Mouse (Mus musculus) olfactory bulb, adult 2 months (tissue): ENCODE data around the gene Etl4. TPM values are rescaled to one million over a fixed set of nuclear protein-coding genes. Genes with fewer than 3 reads are reported as not detected.
A peak's percentile ranks its signal among the peaks of the same experiment; 100 is the strongest.

Source experiments
- H3K27ac ChIP-seq: fragments of 200-500 bp; 2 replicates; pipeline ENCODE4 v1.5.1; 2012; ENCODE audit warnings: low read depth, low read length; ENCODE audit not compliant: insufficient read depth
- H3K4me1 ChIP-seq: fragments of 200-500 bp; 2 replicates; pipeline ENCODE4 v1.6.1; 2012; ENCODE audit warnings: low read length; ENCODE audit not compliant: control insufficient read depth, insufficient read depth
- H3K4me3 ChIP-seq: fragments of 200-500 bp; 2 replicates; pipeline ENCODE4 v1.5.1; 2012; ENCODE audit warnings: mild to moderate bottlenecking, low read depth, low read length, moderate library complexity; ENCODE audit not compliant: insufficient read depth
- CTCF ChIP-seq: fragments of 200-500 bp; IDR thresholded peaks from 2 replicates; pipeline ENCODE4 v1.5.1; 2012; ENCODE audit warnings: low read depth, mild to moderate bottlenecking, low read length, moderate library complexity; ENCODE audit not compliant: insufficient read depth
- POLR2A ChIP-seq: fragments of 200-500 bp; IDR thresholded peaks from 2 replicates; pipeline ENCODE4 v1.6.1; 2012; ENCODE audit warnings: mild to moderate bottlenecking, low read depth, low read length, moderate library complexity; ENCODE audit not compliant: insufficient read depth
- WGBS: fragments of 180-500 bp; shearing (Covaris S2); methylation state at CpG from one replicate; pipeline ENCODE4 v1.1.7; 2018; 5-methylcytosine and 5-hydroxymethylcytosine counted together
- polyA plus RNA-seq: library from polyadenylated mRNA; stranded (reverse); fragments of >200 nt; gene quantifications from 2 replicates; pipeline ENCODE4 v1.2.4, GENCODE M21; 2012; ENCODE audit warnings: low replicate concordance; ENCODE audit not compliant: missing spikeins, insufficient read depth, insufficient read length

Gene Etl4
- polyA plus RNA-seq, 1 experiment = not detected

DNA sequence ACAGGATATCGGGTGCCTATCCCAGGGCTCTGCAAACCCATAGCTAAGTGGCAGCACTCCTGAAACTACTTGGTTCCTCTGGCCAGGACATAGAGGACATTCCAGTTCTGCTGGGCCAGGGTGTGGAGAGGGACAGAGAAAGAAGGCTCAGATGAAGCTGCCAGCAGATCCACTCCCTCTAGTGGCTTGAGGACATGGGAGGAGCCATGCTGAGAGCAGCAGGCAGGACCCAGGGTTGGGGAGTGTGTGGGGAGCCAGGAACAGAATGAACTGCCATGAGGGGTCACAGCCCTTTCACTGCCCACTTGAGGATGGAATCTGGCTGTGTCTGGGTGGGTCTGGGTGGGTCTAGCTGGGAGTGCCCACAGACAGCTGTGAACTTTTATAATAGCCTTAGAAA, 784.2 kb downstream of the Etl4 start:
- Histone ChIP-seq H3K4me3 (no peak overlapping the region), H3K27ac (no peak overlapping the region), H3K4me1 (no peaks in the 10 kb centered on the region)
- 92% methylated on average over 1 of the region's 1 CpGs for WGBS
- no peak for TF ChIP-seq POLR2A
- TF ChIP-seq CTCF = no peak

DNA sequence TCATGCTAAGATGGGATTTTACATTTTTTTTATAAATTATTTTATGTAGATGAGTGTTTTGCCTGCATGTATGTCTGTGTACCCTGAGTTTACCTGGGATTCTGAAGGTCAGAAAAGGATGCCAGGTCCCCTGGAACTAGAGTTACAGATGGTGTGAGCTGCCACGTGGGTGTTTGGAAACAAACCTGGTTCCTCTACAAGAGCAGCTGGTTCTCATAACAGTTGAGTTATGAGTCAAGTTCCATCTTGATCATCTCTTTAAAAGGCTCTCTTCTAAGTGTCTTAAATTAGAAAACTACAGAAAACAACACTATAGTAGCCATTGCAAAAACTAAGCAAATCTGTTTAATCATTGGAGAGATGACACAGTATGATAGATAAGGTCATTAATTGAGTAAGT, 788.1 kb downstream of the Etl4 start:
- no peak for TF ChIP-seq CTCF
- no peak for TF ChIP-seq POLR2A
- no peak overlapping the region for H3K27ac ChIP-seq
- H3K4me3 ChIP-seq = no peak overlapping the region
- WGBS = 77% methylated on average over 1 of the region's 1 CpGs
- no peaks in the 10 kb centered on the region for H3K4me1 ChIP-seq

DNA sequence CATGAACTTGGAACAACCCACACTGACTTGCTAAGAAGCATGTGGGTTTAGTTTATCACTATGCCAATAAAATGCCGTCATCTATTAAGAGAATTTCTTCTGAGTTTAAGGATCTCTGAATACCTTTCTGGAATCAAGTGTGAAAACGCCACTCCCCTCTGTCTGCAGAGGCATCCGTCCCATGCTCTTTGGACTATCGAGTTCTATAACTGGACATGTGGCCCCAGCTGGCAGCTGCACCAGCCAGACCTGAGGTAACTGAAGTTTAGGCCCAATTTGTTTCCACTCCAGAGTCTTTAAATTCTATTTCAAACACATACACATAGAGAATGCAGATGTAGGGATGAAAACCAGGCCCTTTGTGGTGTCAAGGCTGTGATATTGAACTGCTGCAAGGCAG, 795.5 kb downstream of the Etl4 start:
- WGBS = 89% methylated on average over 4 of the region's 4 CpGs
- Histone ChIP-seq H3K4me1 (0 out of 2 replicates have a peak, but pooled peaks cover 3% of the 10 kb centered on the region), H3K4me3 (no peak overlapping the region), H3K27ac (no peak overlapping the region)
- no peak for TF ChIP-seq CTCF
- no peak for TF ChIP-seq POLR2A

DNA sequence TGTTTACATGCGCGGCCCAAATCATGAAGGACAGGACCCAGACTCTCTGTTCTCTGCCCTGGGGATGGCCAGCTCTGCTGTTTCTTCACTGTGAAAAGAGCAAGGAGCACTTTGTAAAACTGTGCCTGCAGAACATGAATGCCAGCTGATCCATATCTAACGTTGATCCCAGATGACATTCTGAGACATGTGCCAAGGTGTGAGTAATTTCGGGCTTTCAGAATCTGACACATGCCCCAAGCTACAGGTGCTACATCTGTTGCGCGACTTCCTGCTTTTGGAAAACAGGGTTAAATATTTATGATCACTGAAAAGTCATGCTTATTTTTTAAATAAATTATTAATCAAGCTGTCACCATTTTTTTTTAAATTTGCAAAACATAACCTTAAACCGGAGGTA, 801.0 kb downstream of the Etl4 start:
- Histone ChIP-seq H3K4me1 (0 out of 2 replicates have a peak, but pooled peaks cover 3% of the 10 kb centered on the region), H3K4me3 (no peak overlapping the region), H3K27ac (no peak overlapping the region)
- TF ChIP-seq POLR2A (no peak), CTCF (no peak)
- 92% methylated on average over 7 of the region's 7 CpGs for WGBS

DNA sequence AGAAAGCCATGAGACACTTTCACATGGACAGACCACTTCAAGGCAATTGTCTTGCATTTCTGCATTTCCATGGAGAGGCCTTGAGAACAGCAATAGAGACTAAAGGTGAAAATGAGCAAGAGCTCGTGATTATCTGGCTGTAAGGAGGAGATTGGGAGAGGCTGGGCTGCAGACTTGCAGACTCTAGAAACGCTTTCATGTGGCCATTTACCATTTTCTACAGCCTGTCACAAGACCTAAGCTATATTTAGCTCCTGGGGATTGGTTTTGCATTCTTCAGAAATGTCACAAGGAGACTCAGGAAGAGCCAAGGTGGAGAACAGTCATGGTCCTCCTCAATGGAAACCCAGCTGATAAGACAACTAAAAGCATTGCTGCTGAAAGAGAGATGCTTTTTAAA, 801.4 kb downstream of the Etl4 start:
- no peak overlapping the region for H3K4me3 ChIP-seq
- TF ChIP-seq POLR2A (no peak), CTCF (no peak)
- 71% methylated on average over 2 of the region's 2 CpGs for WGBS
- 0 out of 2 replicates have a peak, but pooled peaks cover 3% of the 10 kb centered on the region for H3K4me1 ChIP-seq
- H3K27ac ChIP-seq = no peak overlapping the region

DNA sequence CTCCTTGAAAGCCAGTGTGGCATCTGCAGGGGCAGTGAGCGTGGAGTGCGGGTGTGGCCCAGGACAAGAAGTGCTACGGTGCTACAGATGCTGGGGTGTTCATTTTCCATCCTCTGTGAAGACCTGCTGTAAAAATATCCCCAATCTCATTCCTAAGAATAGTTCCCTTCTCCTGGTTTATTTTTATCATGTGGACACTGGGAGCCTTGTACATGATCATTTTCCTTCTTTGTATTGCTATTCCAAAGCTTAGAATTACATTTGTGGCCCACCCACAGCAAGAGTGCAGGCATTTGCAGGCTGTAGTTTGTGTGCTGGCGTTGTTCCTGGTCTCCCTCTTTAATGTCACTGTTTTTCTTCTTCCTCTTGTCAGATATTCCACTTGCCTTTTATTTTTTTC, 809.5 kb downstream of the Etl4 start:
- 39% methylated on average over 4 of the region's 4 CpGs for WGBS
- TF ChIP-seq CTCF (no peak), POLR2A (no peak)
- H3K4me3 ChIP-seq = no peak overlapping the region
- H3K4me1 ChIP-seq = peaks cover 2% of the 10 kb centered on the region
- peak overlapping the region; percentile 84 for H3K27ac ChIP-seq

DNA sequence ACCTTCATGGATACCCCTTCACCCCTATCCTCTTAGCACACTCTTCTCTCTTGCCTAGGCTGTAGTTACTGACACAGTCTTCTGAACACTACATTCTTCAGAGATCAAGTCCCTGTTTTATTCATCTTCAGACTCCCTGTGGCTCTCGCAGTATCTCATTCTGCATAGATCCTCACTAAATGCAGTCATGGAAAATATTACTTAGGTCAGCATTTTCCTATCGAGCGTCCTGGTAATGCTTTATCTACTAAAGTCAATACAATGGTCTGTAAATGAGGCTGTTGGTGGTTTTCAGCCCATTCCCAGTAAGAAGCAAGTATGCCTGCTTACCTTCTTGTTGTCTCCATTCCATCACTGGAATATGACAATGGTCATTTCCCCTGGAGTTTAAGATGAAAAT, 811.5 kb downstream of the Etl4 start:
- peak overlapping the region; percentile 69; the same call in 1 of the 2 replicates for H3K27ac ChIP-seq
- H3K4me1 ChIP-seq = peaks cover 8% of the 10 kb centered on the region
- TF ChIP-seq CTCF (no peak), POLR2A (no peak)
- no peak overlapping the region for H3K4me3 ChIP-seq
- WGBS = 80% methylated on average over 3 of the region's 3 CpGs

DNA sequence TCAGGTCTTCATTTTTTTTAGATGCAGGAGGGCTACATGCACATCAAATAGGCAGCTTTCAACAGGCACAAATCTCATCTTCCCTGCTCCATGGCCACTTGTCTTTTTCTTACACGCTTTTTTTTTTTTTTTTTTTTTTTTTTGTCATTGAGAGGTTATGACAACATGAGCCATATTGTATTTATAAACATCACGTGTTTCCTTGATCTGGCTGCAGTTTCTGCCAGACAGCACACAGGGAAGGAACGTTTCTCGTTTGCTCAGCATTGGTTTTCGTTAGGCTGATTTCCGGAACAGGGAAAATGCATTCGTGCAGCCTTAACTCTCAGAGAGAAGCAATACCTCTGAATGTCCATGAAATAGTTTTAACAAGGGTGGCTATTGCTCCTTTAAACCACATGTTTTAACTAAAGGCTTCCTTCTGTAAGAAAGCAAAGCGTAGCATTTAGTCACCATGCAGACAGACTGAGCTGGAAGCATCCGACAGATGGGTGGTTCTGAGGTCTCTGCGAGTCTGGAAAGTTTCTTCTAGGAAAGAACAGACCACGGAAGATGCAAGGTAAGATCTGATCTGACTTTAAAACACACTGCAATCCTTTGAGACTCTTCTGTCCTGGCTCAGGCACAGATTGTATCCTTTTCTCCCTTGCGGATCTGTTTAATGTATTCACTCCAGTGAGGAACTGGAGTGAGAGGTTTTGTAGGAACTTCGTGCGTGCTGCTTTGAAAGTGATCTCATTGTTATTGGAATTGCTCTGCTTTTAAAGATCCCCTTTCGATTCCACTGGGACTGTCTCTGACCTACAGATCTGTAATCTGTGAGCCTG, 812.8 kb downstream of the Etl4 start:
- Histone ChIP-seq H3K4me1 (peaks cover 8% of the 10 kb centered on the region), H3K27ac (peak overlapping the region; percentile 69), H3K4me3 (peak overlapping the region; percentile 32)
- 8% methylated on average over 15 of the region's 15 CpGs for WGBS
- TF ChIP-seq POLR2A (no peak), CTCF (no peak)

DNA sequence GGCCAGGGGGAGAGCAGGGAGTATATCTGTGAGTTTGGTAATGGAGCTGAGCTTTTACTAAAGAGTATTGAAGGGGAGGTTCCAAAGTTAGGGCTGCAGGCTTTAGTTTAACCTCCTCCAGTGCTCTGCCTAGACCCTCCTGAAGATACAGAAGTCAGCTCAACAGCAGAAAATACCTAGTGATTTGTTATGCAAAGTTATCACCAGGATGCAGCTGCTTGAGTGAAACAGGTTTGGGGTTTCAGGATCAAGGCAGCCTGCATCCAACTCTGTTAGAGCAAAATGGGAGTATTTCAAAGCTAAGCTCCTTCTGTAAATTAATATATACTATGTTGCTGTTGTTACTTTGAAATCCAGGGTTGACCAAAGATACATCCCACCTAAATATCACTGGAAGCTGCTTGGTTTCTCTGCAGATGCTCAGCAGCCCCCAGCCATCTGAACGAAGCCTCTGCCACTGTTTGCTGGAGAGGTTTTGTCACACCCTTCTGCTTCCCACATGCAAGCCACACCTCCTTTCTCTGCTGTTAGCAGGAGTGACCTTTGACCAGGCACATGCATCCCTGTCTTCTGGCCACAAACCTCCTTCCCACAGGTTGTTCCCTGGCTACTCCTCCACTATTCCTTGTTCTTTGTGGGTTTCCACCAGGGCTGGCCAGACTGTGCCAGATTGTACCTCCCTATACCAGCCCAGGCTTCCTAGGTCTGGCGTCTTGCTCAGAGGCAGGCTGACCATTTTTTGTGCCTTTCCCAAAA, 814.6 kb downstream of the Etl4 start:
- Histone ChIP-seq H3K4me3 (peak overlapping the region; percentile 36), H3K4me1 (peaks cover 5% of the 10 kb centered on the region; the same call in 1 of the 2 replicates), H3K27ac (peak overlapping the region; percentile 16; the same call in 1 of the 2 replicates)
- TF ChIP-seq POLR2A (no peak), CTCF (no peak)
- WGBS = 44% methylated on average over 2 of the region's 2 CpGs

DNA sequence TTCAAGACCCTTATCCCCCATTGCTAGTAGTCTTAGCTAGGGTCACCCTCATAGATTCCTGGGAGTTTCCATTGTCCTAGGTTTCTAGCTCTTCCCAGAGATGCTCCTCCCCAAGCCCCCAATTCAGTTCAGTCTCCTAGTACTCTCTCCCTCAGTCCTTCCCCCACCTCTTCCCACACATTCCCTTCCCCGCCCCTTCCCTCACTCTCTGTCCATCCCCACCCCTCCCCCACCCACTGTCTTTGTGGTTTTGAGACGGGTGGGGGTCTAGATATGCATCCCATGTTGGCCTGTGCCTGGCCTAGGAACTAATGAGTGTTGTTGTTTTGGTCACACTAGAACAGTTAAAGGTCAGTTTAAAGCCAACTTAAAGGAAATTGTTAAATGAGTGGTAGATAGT, 817.4 kb downstream of the Etl4 start:
- H3K27ac ChIP-seq = no peak overlapping the region; the same call in 1 of the 2 replicates
- WGBS = 87% methylated on average over 2 of the region's 2 CpGs
- peaks cover 8% of the 10 kb centered on the region; the same call in 1 of the 2 replicates for H3K4me1 ChIP-seq
- no peak overlapping the region for H3K4me3 ChIP-seq
- TF ChIP-seq POLR2A (no peak), CTCF (no peak)
